Mouse (Mus musculus) layer of hippocampus, adult 11-12 months (tissue): ENCODE results near the gene Plcd4.

ENCODE experiments used
- DNase-seq: peaks from one replicate; pipeline ENCODE4 v3.0.0; 2022; ENCODE audit warnings: low spot score

Gene Plcd4

GRCm38 (mm10) chr1:74600501-74601266 lies 58.0 kb downstream of the Plcd4 start:
- DNase-seq, result peak; percentile 36

DNA sequence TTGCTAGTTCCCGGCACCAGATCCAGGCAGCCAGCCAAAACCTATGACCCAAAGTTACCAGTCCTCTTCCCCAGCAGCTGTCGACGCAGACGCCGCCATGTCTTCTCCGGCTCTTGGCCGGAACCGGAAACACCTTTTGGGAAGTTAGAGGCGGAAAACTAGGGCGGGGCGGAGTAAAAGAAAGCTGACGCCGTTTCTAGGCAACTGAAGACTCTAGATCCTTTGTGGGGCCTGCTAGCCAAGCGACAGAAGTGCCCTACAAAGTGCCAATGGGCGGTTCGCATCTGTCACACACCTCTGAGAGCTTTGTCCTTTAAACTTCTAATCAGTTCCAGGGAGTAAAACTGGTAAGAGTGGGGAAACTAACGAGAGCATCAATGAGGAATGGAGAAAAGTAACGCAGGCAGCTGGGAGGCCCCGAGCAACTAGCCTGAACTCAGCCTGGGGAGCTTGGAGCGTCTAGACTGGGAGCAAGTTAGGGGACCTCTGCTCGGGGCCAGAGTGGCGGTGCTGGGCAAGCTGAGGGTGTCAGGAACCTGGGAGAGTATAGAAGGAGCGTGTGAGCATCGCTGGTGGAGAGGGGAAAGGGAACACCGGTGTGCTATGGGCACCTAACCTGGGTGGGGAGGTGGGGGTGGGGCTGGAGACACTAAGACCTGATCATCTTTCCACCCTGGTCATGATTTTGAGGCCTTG lies 58.7 kb downstream of the Plcd4 start, which contains the start of the genes Rnf25 and Stk36:
TSS of gene Rnf25 (minus strand) at position 131 of the 696 bp plus-strand sequence.
TSS of gene Stk36 (plus strand) at position 179 of the 696 bp plus-strand sequence.
- peak; percentile 88 for DNase-seq
